Mouse (Mus musculus) left cerebral cortex, postnatal 36 days (tissue): ENCODE data around the gene Gm45021. TPM values are rescaled to one million over a fixed set of nuclear protein-coding genes. Genes with fewer than 3 reads are reported as not detected.
A peak's percentile ranks its signal among the peaks of the same experiment; 100 is the strongest.

ENCODE experiments used
- DNase-seq, 2 experiments: peaks; one replicate each; pipeline ENCODE4 v3.0.0; 2021 to 2022; ENCODE audit warnings: low spot score in 2 of 2, mixed read lengths in 1 of 2
- intact Hi-C: fragments of 180-260 bp; cut with DNase I; formaldehyde crosslinking; loops from one replicate; pipeline ENCODE4 v1.15.1; 2025
- total RNA-seq, 2 experiments: library from RNA; stranded (reverse); gene quantifications; 2 replicates each; pipeline ENCODE4 v1.2.3; 2021

Gm45021 gene
- total RNA-seq = not detected

DNA sequence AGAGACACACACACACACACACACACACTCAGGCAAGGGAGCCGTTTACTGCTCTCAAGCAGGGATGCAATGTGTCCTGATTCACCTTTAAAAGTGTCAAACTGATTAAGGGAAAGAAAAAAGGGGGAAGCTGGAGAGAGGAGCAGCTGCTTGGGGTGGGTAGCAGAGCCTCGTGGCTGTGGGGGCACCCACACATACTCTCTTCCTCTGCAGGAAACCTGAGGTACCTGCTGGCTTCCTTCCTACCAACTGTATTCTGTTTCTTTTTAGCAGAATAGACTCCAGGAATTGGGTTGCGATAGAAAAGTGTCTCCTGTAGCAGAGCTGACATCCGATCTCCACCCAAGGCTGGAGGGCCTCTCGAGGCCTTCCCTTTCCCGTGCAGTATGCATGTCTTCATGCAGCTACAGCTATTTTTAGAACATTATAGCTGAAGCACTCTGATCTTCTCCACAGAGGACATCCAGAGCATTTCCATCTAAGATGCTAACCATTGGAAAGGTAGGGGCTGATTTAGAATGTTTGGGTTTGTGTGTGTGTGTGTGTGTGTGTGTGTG lies at the start of gene Gm45021:
Gene Gm45021, plus strand, starts transcription at position 417 of the 557 bp plus-strand sequence.
- intact Hi-C loops = no loop called here
- DNase-seq = no peak

DNA sequence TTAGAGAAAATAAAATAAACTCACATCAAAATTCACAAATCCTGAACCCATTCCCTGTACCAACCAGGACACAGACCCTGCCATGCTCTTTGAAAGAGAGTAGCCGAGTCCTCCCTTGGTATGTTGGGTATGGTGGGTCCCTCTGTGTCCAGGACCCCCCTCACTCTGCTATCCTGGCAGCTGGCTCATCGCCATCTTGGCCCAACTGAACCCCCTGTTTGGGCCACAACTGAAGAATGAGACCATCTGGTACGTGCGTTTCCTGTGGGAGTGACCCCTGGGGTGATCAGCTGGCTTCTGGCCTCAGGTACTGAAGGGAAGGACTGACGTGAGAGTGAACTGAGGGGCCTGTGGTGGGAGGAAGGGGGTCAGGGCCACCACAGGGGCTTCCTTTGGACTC lies 49.5 kb upstream of the Gm45021 start:
- no peak for DNase-seq
- intact Hi-C loops = loop anchor here (2.0 to 10.0 kb wide), 2 partner anchors 105 to 365 kb away; no protein-coding TSS in a partner anchor

DNA sequence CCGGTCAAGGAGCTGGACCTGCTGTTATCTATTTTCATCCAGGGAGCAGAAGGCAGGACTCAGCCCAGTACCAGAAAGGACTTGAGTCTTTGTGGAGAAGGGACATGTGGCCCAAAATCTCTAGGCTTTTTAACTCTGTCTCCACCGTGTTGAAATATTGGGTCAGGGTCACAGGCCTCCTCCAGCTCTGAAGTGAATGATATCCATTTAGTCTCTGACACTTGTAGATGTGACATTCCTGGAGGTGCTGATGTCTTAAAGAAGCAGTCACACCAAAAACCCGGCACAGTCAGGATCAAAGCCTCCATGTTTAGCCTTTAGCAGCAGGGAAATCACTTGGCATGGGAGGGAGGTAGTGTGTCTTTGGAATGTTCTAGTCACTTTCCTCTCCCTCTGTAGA lies 48.7 kb upstream of the Gm45021 start:
- intact Hi-C loops = no loop called here
- DNase-seq = no peak

DNA sequence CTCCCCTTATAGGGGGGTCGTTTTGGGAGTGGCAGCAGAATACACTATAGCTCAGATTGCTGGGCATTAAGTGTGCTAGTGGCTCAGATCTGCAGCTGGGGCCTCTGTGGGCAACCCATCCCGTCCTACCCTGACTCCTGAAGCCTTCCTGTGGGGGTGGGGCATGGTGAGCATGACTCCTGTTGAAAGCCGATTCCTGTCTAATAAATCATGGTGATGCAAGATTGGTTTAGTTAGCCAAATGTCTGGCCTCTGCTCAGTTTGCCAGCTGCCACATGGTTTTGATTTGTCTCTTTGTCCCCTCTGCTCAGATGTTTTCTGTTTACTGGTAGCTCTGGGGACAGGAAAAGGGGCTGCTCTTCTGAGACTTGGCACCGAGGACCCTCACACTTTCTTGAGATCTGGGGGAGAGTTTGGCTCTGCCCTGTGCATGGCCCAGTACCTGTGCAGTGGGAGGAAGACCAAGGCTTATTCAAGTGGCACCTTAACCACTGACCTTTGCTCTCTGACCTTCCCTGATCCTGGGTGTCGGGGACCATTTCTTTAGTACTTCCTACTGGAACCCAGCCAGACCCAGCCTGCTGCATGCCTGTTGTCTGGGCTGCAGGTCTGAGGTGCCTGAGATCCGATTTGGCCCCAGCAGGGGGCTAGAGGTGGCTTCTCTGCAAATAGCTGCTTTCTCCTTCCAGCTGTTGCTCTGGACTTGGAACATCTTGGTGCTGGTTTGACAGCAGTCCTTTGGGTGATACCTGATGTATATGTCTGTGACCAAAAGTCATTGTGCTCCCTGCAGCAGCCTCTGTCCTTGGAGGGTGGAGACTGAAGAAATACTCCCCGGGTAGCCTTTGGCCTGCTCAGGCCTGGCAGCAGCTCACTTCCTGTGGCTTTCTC lies 47.6 kb upstream of the Gm45021 start:
- DNase-seq = no peak
- intact Hi-C loops = no loop called here

DNA sequence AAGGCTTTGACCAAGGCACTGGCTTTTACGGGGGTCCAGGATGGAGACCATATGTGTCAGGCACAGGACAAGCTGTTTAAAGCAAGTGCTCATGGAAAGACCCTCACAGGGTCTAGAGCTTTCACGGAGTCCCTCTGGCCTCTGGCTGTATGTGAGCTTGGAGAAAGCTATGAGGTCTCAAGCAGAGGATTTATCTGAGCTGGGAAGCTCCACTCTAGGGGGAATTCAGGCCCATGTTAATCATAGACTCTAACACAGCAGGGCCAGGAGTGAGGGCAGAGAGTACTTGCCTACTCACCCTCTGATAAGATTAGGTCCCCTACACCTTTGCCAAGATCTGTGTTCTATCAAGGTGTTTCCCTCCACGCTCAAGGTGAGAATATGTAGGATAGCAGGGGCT lies 46.8 kb upstream of the Gm45021 start:
- intact Hi-C loops = no loop called here

DNA sequence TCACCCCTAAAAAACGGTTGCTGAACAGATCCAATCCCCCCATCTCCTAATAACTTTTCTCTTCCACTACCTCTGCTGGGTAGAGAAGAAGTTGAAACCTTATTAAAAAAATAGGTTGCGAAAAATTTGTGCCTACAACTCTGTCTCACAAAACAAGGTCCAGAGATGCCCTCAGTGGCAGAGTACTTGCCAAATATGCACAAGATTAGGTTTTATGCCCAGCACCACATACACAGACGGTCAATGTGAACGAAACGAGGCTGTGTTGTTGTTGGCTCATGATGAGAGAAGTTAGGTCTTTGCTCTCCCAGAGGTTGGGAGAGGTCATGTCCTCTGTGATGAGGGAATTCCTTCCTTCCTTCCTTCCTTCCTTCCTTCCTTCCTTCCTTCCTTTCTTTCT lies 44.2 kb upstream of the Gm45021 start:
- intact Hi-C loops = no loop called here
- no peak for DNase-seq

More for the DNA sequence above, 46.8 kb upstream of the Gm45021 start:
- no peak for DNase-seq

DNA sequence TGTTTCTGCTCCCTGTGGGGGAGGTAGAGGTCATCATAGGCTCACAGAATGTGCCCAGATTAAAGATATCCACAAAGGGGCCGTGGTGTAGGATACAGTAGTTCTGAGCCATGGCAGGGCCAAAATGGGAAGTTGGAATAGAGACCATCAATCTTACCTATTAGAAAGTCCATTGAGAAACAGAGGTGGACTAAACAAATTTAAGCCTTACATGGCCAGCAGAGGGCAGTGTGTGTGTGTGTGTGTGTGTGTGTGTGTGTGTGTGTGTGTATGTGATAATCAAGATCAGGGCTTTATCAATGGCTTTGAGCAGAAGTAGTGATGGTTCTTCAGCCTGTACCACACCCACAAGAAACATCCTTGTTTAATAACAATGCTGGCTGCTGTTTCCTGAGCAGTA lies 43.1 kb upstream of the Gm45021 start:
- no peak for DNase-seq
- intact Hi-C loops = no loop called here

DNA sequence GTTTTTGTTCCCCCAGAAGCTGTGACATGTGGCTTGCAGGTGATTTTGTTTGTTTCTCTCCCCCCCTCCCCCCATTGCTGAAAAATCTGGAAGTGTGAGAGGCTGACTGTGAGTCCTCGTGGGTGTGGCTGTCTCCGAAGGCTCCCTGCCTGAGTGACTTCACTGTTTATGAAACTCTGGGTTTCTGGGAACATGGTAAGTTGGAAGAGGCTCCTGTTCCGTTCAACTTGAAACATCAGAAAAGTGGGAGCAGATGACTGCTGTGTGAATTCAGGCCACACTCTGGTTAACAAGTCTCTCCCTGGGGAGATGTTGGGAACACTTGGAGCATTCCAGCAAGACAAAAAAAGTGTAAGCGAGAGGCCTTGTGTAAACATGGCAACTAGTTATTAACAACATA lies 42.6 kb upstream of the Gm45021 start:
- intact Hi-C loops = no loop called here
- no peak for DNase-seq

DNA sequence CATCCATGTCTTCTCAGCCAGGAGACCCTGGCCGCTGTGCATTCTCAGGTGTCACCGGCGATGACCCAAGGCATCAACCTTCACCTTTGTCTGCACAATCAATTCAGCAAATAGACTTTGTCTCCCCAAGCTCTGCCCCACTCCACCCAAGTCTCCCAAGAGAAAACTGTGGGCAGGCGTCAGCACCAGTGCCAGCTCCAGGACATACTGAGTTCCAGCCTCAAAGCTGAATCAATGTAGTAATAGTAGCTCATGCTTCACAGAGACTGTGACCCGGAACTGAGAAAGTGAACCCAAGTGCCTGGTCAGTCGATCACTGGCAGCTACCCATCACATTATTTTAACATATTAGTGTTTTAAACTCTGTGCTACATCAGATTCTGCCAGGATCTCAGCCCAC lies 41.1 kb upstream of the Gm45021 start:
- intact Hi-C loops = no loop called here
- no peak for DNase-seq

DNA sequence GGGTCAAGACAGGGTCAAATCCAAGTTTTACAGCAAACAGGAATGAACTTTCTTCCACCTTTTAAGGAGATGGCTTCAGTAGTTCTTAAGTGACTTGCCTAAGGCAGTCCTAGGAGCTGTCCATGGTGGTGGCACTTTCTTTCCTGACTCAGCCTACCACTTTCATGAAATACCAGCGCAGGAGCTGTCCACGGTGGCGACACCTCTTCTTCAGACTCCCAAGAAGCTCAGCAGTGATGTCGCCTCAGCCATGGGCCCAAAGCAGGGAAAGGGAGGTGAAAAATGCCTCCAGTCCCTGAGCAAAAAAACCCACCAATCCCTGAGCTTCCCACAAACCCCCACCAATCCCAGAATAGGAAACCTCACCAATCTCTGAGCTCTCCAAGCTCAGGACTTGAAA lies 36.5 kb upstream of the Gm45021 start:
- intact Hi-C loops = loop anchor here (5.0 kb wide), 1 partner anchor 74 kb away; the partner anchor contains the start of gene AI854703
- no peak for DNase-seq

DNA sequence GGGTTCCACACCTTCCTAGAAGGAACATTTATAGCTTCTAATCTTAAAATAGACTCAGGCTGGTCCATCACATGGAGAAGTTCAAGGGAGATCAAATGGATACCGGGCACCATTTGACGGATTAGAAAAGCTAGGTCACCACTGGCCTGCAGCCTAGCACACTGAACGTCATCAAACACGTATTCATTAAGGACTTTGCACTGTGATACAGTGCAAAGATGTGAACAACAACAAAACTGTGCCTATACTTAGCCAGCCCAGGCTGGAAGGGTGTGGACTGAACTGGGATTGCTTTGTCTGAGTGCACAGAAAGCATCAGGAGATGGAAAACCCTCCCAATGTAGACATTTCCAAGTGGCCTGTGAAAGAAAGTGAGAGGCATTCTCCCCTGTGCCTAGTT lies 35.6 kb upstream of the Gm45021 start:
- intact Hi-C loops = loop anchor here (2.0 to 5.0 kb wide), 2 partner anchors 39 to 73 kb away; partner anchors contain the start of genes AI854703, Gm44965 and Repin1
- DNase-seq = no peak

DNA sequence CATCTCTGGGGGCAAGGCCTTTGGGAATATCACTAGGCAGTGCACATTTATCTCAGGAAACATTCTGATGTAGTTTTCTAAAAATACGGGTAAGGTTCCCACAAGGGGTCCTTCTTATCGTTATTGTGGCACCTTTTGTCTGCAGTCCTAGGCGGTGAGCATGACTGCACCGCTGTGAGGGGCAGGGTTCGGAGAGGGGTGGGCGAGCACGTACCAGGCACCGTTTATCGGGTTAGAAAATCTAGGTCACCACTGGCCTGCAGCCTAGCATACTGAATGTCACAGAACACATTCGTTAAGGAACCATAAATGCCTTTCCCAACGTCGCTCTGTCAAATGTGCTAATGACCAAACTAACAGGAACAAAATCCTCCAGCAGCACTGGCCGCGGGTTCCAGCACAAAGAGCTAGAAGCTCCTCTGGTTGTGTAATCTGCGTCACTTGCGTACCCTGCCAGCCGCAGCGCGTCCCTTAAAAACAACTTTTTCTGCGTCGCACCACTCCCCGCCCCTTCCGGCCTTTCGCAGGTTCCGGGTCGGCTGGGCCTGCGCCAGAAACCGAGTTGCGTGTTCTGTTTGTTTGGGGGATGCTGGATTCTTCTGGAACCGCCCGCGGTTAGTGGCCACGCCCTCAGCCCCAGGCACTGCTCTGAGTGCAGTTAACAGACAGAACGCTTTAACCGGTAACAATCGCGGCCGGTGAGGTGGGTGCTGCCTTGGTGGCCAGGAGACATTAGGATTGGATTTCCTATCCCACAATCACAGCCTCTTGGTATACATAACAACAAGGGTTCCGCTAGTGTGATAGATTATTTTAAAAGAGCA lies 34.9 kb upstream of the Gm45021 start, which contains the start of gene Lrrc61:
Gene Lrrc61, plus strand, starts transcription at position 517 of the 824 bp plus-strand sequence.
- DNase-seq = peak; percentile 97 to 98
- intact Hi-C loops = loop anchor here (1.0 to 5.0 kb wide), 3 partner anchors 38 to 110 kb away; partner anchors contain the start of genes AI854703, Gm44965 and Repin1

DNA sequence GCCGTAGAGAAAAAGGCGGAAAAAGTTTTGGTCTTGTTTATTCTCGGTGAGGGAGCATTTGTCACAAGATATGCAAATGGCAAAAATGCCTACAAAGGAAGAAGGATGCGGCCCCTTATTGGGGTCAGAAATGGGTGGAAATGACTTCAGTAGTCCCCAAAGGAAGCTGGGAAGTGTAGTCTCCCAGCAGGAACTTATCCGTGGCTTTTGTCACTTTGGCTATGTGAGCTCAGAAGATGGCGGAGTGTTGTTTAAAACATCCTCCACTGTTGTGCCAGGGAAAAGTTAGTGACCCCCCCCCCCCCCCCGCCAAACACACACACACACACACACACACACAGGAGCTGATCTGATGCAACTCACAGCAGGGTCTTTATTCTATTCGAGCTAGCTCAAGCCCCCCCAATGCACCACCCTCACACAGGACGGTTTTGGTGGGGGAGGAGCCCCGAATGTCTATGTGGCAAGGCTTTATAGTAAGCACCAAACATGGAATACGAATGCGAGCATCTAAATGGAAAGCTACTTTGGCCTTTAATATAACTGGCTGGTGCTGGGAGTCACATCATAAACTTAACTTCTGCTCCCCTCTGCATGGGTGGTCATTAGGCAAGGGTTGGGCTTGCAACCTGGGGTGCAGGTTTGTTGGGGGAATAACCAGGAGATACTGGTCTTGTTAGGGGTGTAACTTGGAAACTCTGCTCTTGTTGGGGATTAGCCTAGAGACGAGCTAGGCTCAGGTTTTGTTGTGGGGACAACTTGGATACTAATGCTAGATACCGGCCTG lies 34.1 kb upstream of the Gm45021 start:
- peak in 1 of 2 experiments; percentile 62 for DNase-seq
- intact Hi-C loops = loop anchor here (1.0 to 2.0 kb wide), 2 partner anchors 38 to 111 kb away; partner anchors contain the start of genes Gm44965 and Repin1

DNA sequence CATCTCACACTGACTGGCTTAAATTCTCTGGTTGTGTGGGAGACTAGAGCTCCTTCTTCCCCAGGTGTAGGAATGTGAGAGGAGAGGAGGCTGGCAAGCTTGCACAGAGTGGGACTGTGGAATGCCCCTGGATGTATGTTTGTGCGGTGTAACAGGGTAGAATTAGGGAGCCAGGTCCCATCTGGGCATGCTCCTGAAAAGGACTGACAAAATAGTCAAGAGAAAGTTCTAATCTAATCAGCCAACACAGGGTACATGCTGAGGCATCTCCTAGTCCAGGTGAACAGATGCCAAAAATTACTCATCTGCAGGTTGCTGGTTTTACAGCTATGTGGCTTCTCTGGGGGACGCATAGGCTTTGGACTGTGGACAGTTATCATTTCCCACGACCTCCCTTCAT lies 33.5 kb upstream of the Gm45021 start:
- DNase-seq = no peak
- intact Hi-C loops = loop anchor here (1.0 to 2.0 kb wide), 2 partner anchors 37 to 112 kb away; partner anchors contain the start of genes Gm44965 and Repin1

DNA sequence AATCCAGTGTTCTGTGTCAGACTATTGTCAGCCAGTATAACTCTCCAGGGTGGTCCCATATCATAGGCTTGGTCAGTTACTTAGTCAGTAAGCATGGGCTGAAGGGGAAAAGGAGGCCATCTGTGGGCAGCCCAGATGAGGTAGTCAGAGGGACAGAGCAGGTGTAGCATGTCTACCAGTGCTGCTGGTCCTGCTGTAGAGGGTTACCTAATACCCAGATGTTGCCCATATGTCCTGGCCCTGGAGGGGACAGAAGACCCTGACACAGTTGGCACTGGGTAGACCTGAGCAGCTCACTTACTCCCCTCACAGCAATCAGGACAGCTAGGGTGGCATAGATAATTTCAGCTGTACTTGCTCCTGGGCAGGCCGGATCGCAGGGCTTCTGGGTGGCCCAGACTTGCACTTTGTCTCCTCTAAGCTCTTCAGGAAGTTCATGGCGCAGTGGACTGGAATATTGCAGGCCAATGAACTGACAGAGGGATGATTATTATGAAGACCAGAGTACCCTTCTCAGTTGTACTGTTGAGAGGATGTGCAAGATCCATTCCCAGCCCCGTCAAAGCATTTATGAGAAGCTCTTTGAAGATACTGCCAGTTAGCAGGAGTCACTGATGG lies 23.6 kb upstream of the Gm45021 start:
- DNase-seq = no peak
- intact Hi-C loops = no loop called here

DNA sequence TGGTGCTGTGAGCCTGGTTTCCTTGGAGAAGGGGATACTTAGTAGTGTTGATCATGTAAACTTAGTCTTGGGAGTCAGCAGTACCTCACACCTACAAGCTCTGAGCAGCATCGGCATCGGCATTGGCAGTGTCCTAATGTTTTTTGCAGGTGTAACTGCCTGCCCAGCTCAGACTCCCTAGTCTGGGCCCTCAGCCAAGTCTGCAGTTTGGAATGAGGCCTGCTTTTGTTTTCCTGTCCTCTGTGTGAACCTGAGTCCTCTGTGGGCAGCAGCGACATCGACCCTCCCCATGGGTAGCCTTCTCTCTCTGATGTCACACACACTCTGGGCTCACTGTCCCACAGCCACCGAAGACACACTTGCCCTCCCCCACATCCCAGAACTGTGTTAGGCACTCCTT lies 23.1 kb upstream of the Gm45021 start:
- no peak for DNase-seq
- intact Hi-C loops = no loop called here

DNA sequence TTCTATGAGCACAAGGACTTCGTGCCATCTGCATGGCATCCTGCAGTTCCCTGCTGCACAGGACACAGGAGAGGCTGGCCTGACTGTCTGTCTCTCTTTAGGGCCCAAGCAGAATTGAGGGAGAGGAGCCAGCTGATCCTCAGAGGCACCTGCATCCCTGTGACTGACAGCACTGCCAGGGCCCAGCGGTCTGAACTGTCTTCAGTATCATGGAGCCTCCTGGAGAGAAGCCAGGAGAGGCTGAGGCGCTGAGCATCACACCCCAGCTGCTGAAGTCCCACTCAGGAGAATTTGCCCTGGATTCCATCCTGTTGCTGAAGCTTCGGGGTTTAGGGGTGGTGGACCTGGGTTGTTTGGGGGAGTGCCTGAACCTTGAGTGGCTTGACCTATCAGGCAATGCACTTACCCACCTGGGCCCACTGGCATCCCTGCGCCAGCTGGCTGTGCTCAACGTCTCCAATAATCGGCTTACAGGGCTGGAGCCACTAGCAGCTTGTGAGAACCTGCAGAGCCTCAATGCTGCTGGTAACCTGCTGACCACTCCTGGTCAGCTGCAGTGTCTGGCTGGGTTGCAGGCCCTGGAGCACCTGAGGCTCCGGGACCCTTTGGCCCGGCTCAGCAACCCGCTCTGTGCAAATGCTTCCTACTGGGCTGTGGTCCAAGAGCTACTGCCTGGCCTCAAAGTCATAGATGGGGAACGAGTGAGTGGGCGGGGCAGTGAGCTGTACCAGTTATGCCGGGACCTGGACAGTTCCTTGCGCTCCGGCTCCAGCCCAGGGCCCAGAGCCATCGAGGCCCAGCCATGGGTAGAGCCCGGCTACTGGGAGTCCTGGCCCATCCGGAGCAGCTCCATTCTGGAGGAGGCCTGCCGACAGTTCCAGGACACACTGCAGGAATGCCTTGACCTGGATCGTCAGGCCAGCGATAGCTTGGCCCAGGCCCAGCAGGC lies 21.1 kb upstream of the Gm45021 start:
- DNase-seq = no peak

More for the DNA sequence above, 21.1 kb upstream of the Gm45021 start:
- intact Hi-C loops = no loop called here
